Mouse (Mus musculus) left cerebral cortex, adult 6 months (tissue): Measurements from ENCODE around the gene Cyp27a1. TPM values are rescaled to one million over a fixed set of nuclear protein-coding genes. Genes with fewer than 3 reads are reported as not detected.

Experiments
- long read RNA-seq, 2 experiments: library from polyadenylated mRNA; unstranded; transcript quantifications; one replicate each; pipeline ENCODE4 v2.0.0; 2019 to 2020
- polyA plus RNA-seq: library from polyadenylated mRNA; unstranded; fragments of <200 nt; fragmentation: Nextera tagmentation; gene quantifications from 2 replicates; pipeline ENCODE4 v1.2.3, GENCODE M21; 2021

The Cyp27a1 gene
- 4.4 and 4.7 TPM in 2 replicates for polyA plus RNA-seq
- long read RNA-seq, experiment 1, transcript Cyp27a1-201 (9 exons, 1,892 nt) = major isoform, 19 of 40 reads
- long read RNA-seq, experiment 1, partial matches to known transcripts = 3 of 40 reads
- long read RNA-seq, experiment 1, other reads (novel, unspliced or antisense) = 18 of 40 reads
- long read RNA-seq, experiment 2, partial matches to known transcripts = 1 of 5 reads
- long read RNA-seq, experiment 2, other reads (novel, unspliced or antisense) = 1 of 5 reads

GRCm38 (mm10) chr1:74713099-74713858, at the start of gene Cyp27a1:
Gene Cyp27a1, plus strand, starts transcription at chr1:74713574.

GRCm38 (mm10) chr1:74748643-74749271, 35.4 kb downstream of the Cyp27a1 start, which contains the start of gene Prkag3:
Gene Prkag3, minus strand, starts transcription at chr1:74749221.

GRCm38 (mm10) chr1:74771845-74771930, 58.3 kb downstream of the Cyp27a1 start, which contains the start of gene Wnt6:
Gene Wnt6, plus strand, starts transcription at chr1:74771892.

Other genes starting within 250 kb of the Cyp27a1 start
- gene Cnot9, start 207.5 kb upstream of the Cyp27a1 start, polyA plus RNA-seq = 18.9 and 20.1 TPM in 2 replicates
- 11.9 and 16.0 TPM in 2 replicates for gene Plcd4, start 170.7 kb upstream of the Cyp27a1 start, polyA plus RNA-seq
- gene Usp37, start 169.3 kb upstream of the Cyp27a1 start, polyA plus RNA-seq = 12.7 and 18.1 TPM in 2 replicates
- 6.0 and 7.1 TPM in 2 replicates for gene Zfp142, start 125.3 kb upstream of the Cyp27a1 start, polyA plus RNA-seq
- 23.3 and 24.6 TPM in 2 replicates for gene Bcs1l, start 125.3 kb upstream of the Cyp27a1 start, polyA plus RNA-seq
- gene Rnf25, start 112.2 kb upstream of the Cyp27a1 start, polyA plus RNA-seq = 24.0 and 26.0 TPM in 2 replicates
- gene Stk36, start 112.1 kb upstream of the Cyp27a1 start, polyA plus RNA-seq = 0.83 and 0.85 TPM in 2 replicates
- gene Ttll4, start 51.8 kb upstream of the Cyp27a1 start, polyA plus RNA-seq = 1.2 and 1.4 TPM in 2 replicates
- gene Prkag3, start 35.6 kb downstream of the Cyp27a1 start, polyA plus RNA-seq = not detected in 2 replicates
- 0.97 and 1.8 TPM in 2 replicates for gene Wnt6, start 58.3 kb downstream of the Cyp27a1 start, polyA plus RNA-seq
- 15.5 and 19.0 TPM in 2 replicates for gene Wnt10a, start 77.9 kb downstream of the Cyp27a1 start, polyA plus RNA-seq
- 15.1 and 40.6 TPM in 2 replicates for gene Cdk5r2, start 141.4 kb downstream of the Cyp27a1 start, polyA plus RNA-seq
- gene Fev, start 171.8 kb downstream of the Cyp27a1 start, polyA plus RNA-seq = 0.13 and 0.33 TPM in 2 replicates
- 1.6 and 2.0 TPM in 2 replicates for gene Cryba2, start 179.6 kb downstream of the Cyp27a1 start, polyA plus RNA-seq
- gene Cfap65, start 222.0 kb downstream of the Cyp27a1 start, polyA plus RNA-seq = 0.55 and 0.65 TPM in 2 replicates
- gene Ihh, start 238.1 kb downstream of the Cyp27a1 start, polyA plus RNA-seq = 0.10 and 0.13 TPM in 2 replicates